Mouse (Mus musculus) forebrain, embryonic 11.5 days (tissue): ENCODE measurements at regions not wholly inside any gene's neighbourhood (a gene's known extent, or its start where the extent isn't known, plus 50 kb on each side); places are given as distances from the start of the nearest gene placed in this dataset.

Experiments used
- ATAC-seq: fragments of 200-750 bp; cut with Nextera tagmentation; replicated peaks from 2 replicates; pipeline ENCODE4 v1.8.0; 2017; ENCODE audit warnings: moderate TSS enrichment; ENCODE audit not compliant: low FRiP score
- DNase-seq: peaks from one replicate; pipeline ENCODE4 v3.0.0-alpha.2; 2017; ENCODE audit warnings: low spot score
- H3K27ac ChIP-seq: fragments of 300-500 bp; sonication (generic); 2 replicates; pipeline ENCODE4 v1.5.1; 2014; ENCODE audit warnings: low read depth, low read length
- H3K27me3 ChIP-seq: fragments of 300-500 bp; sonication (generic); 2 replicates; pipeline ENCODE4 v1.6.1; 2014; ENCODE audit warnings: mild to moderate bottlenecking, low read length, mixed read lengths; ENCODE audit not compliant: control insufficient read depth, insufficient read depth
- H3K36me3 ChIP-seq: fragments of 300-500 bp; sonication (generic); 2 replicates; pipeline ENCODE4 v1.6.1; 2014; ENCODE audit warnings: mild to moderate bottlenecking, low read length, moderate library complexity, mixed read lengths; ENCODE audit not compliant: control insufficient read depth, insufficient read depth
- H3K4me1 ChIP-seq: fragments of 300-500 bp; sonication (generic); replicated peaks from 2 replicates; pipeline ENCODE4 v1.6.1; 2014; ENCODE audit warnings: low read length, mixed read lengths; ENCODE audit not compliant: control insufficient read depth, insufficient read depth
- H3K4me2 ChIP-seq: fragments of 300-500 bp; sonication (generic); 2 replicates; pipeline ENCODE4 v1.6.1; 2014; ENCODE audit warnings: low read depth, mild to moderate bottlenecking, low read length, moderate library complexity, mixed read lengths; ENCODE audit not compliant: severe bottlenecking
- H3K4me3 ChIP-seq: fragments of 300-500 bp; sonication (generic); 2 replicates; pipeline ENCODE4 v1.5.1; 2014; ENCODE audit warnings: low read depth, low read length
- H3K9ac ChIP-seq: fragments of 300-500 bp; sonication (generic); 2 replicates; pipeline ENCODE4 v1.6.1; 2014; ENCODE audit warnings: low read length
- H3K9me3 ChIP-seq: fragments of 300-500 bp; sonication (generic); 2 replicates; pipeline ENCODE4 v1.6.1; 2016; ENCODE audit warnings: low read length, mixed read lengths; ENCODE audit not compliant: control insufficient read depth
- WGBS: fragments of 180-500 bp; shearing (Covaris S2); extraction: QIAGEN DNeasy Blood & Tissue Kit; methylation state at CpG from one replicate; pipeline ENCODE4 v1.1.7; 2014; 5-methylcytosine and 5-hydroxymethylcytosine counted together

DNA sequence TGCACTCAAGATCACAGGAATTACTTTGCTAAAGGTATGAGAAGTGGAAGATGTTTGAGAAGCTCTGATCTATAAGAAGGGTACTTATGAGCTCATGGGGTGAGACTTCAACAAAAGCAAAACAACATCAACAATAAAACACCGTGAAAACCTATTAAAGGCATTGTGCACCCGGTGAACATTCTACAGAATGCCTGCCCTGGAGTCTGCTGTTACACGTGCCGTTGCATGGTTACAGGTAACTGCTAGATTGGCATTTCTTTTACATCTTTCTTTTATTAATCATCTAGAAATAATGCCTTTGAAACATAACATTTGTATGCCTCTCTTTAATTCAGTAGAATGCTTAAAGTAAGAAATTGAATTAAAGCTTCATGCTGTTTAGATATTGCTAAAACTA is 661.0 kb downstream of the Pcdh18 start:
- Histone ChIP-seq H3K4me1 (no peaks in the 10 kb centered on the region), H3K4me3 (no peak overlapping the region), H3K9ac (no peak overlapping the region), H3K36me3 (no peaks in the 10 kb centered on the region), H3K27ac (no peak overlapping the region), H3K9me3 (no peaks in the 10 kb centered on the region), H3K27me3 (no peaks in the 10 kb centered on the region), H3K4me2 (no peak overlapping the region)
- DNase-seq = no peak
- ATAC-seq = peak; percentile 60; the same call in 1 of the 2 replicates
- 47% methylated on average over 4 of the region's 4 CpGs for WGBS

DNA sequence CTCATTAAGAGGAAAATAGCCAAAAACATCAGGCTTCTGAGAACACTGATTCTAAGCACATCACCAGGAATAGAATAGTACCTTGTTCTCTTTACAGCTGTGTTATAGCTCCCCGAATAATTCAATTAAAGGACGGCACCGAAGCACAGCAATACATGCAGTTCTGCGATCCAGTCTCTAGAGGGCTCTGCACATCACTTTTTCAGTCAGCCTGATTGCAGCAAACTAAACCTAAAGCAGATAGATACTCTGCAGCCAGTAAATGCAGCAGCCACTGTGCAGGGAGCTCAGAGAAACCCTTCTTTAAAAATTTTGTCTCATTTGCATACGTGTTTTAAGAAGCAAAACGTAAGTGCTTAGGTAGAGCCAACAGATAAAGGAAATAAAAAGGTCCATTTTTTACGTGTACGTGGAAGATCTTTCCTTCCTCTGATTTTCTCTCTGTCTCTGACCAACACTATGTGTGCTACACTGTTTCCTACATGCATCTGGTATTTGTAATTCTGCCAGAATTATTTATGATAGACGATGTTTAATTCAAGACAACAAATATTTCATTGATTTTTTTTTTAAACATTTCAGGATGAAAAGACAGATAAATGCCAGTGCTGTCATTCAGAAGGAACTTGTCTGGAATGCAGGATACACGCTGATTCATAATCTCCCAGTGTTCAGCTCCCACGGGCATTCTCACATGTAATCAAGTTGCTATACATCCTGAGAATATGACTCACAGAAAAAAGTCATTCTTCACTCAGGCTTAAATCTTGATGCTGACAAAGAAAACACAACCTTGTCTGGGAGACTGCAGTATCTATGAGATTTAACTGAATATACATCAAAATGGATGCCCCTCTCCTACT is 663.1 kb downstream of the Pcdh18 start:
- H3K4me2 ChIP-seq = no peak overlapping the region
- H3K9ac ChIP-seq = no peak overlapping the region
- no peaks in the 10 kb centered on the region for H3K9me3 ChIP-seq
- ATAC-seq = peak; percentile 76
- peak; percentile 73 for DNase-seq
- no peaks in the 10 kb centered on the region for H3K4me1 ChIP-seq
- WGBS = 34% methylated on average over 11 of the region's 11 CpGs
- H3K27ac ChIP-seq = no peak overlapping the region
- H3K27me3 ChIP-seq = no peaks in the 10 kb centered on the region
- no peaks in the 10 kb centered on the region for H3K36me3 ChIP-seq
- H3K4me3 ChIP-seq = no peak overlapping the region

DNA sequence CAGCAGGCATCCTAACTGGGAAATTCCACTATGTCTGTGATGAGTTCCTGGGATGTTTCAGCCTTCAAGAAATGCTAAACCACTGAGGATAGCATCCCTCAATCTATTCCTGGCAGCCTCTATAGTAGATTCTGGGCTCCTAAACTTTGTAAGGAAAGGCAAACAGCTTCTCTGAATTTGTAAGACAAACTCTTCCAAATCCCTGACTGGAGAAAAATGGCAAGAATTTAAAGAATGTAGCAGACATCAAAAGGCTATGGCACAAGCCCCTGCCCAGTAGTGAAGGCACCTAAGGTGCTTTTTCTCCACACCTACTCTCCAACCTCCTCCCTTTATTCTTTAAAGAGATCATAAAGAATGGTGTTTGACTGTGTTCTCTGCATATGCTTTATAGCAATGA is 688.3 kb downstream of the Pcdh18 start:
- Histone ChIP-seq H3K36me3 (no peaks in the 10 kb centered on the region), H3K27ac (no peak overlapping the region), H3K4me1 (no peaks in the 10 kb centered on the region), H3K9me3 (no peaks in the 10 kb centered on the region), H3K4me2 (no peak overlapping the region), H3K4me3 (no peak overlapping the region), H3K27me3 (no peaks in the 10 kb centered on the region), H3K9ac (no peak overlapping the region)
- ATAC-seq (no peak), DNase-seq (no peak)

DNA sequence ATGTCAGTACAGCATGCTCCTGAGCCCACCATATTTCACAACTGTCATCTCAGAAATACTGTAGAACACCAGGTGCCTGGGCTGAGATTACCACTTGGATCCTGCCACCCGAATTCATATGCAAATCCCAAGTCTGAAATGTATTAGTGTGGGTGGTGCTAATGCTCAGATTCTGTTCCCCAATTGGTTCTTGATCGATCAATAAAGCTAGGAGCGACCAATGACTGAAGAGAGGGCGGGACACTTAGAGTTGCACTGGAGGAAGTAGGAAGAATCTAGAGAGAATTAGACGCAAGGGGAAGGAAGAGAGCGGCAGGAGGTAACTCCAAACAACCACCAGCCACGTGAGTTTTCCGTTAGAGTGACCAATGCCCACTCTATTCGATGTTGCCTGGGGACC is 695.0 kb downstream of the Pcdh18 start:
- WGBS = 72% methylated on average over 9 of the region's 9 CpGs
- Histone ChIP-seq H3K4me1 (no peaks in the 10 kb centered on the region), H3K4me2 (no peak overlapping the region), H3K9me3 (no peaks in the 10 kb centered on the region), H3K36me3 (no peaks in the 10 kb centered on the region), H3K27me3 (no peaks in the 10 kb centered on the region), H3K9ac (no peak overlapping the region), H3K4me3 (no peak overlapping the region), H3K27ac (no peak overlapping the region)
- no peak for DNase-seq
- no peak for ATAC-seq

GRCm38 (mm10) chr3:49032981-49033380 is 724.1 kb downstream of the Pcdh18 start:
- DNase-seq (no peak), ATAC-seq (peak; percentile 58; the same call in 1 of the 2 replicates)
- Histone ChIP-seq H3K36me3 (no peaks in the 10 kb centered on the region), H3K9me3 (no peaks in the 10 kb centered on the region), H3K27ac (no peak overlapping the region), H3K4me2 (no peak overlapping the region), H3K4me1 (no peaks in the 10 kb centered on the region), H3K9ac (no peak overlapping the region), H3K27me3 (no peaks in the 10 kb centered on the region), H3K4me3 (no peak overlapping the region)
- 82% methylated on average over 5 of the region's 5 CpGs for WGBS

DNA sequence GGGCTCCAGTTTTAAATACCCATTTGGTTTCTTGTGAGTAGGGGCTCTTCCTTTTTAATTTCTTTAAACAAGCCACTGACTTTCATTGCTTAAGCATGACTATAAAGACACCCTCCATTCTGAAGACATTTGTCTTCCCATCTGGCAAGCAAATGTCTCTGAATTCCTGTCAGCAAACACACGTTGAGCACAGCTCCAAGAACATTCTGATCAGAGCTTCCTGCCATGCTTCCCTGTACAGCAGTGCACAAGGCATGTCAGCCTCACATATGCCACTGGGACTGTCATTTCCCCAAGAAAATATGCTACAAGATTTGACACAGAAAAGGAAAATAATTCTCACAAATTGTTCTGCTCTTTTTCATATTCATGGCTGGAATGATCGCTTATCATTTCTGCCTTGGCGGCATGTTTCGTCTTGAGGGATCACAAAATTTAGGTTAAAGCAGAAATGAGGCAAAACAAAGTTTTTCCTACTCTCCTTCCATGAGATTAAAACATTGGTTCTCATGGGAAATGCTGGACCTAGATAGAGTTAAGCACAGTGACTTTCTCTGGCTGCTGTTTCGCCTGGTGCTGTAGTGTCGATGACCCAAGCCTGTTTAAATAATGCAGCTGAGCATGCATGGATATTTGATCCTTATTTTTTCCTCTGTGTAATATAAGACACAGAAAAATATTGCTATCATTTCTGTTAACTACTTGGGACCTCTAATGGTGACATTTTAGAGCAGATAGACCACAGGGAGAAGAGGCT is 747.7 kb downstream of the Pcdh18 start:
- Histone ChIP-seq H3K36me3 (no peaks in the 10 kb centered on the region), H3K4me2 (no peak overlapping the region), H3K9ac (no peak overlapping the region), H3K27ac (no peak overlapping the region), H3K27me3 (no peaks in the 10 kb centered on the region), H3K9me3 (no peaks in the 10 kb centered on the region), H3K4me1 (no peaks in the 10 kb centered on the region), H3K4me3 (no peak overlapping the region)
- WGBS = 92% methylated on average over 6 of the region's 6 CpGs
- DNase-seq (no peak), ATAC-seq (no peak)
